Mouse (Mus musculus) ES-Bruce4 (cell line): Measurements from ENCODE around the gene Zcchc14. TPM values are rescaled to one million over a fixed set of nuclear protein-coding genes. Genes with fewer than 3 reads are reported as not detected.

Source experiments
- H3K27ac ChIP-seq: 2 replicates; pipeline ENCODE4 v1.5.1; 2012; ENCODE audit warnings: low read length, inconsistent platforms; ENCODE audit not compliant: insufficient read depth
- H3K27me3 ChIP-seq: 2 replicates; pipeline ENCODE4 v1.6.1; 2012; ENCODE audit warnings: mild to moderate bottlenecking, low read length, inconsistent platforms; ENCODE audit not compliant: control insufficient read depth, poor library complexity, insufficient read depth, severe bottlenecking
- H3K36me3 ChIP-seq: 2 replicates; pipeline ENCODE4 v1.6.1; 2012; ENCODE audit warnings: inconsistent platforms, mild to moderate bottlenecking, low read length, moderate library complexity; ENCODE audit not compliant: control insufficient read depth, poor library complexity, insufficient read depth, severe bottlenecking
- H3K4me1 ChIP-seq: one replicate; pipeline ENCODE4 v1.8.1; 2011; ENCODE audit warnings: low read length; ENCODE audit not compliant: control insufficient read depth, insufficient read depth
- H3K4me3 ChIP-seq: 2 replicates; pipeline ENCODE4 v1.5.1; 2011; ENCODE audit warnings: low read depth, mild to moderate bottlenecking, low read length
- H3K9ac ChIP-seq: 2 replicates; pipeline ENCODE4 v1.6.1; 2012; ENCODE audit warnings: low read depth, mild to moderate bottlenecking, inconsistent platforms; ENCODE audit not compliant: poor library complexity, severe bottlenecking
- H3K9me3 ChIP-seq: replicated peaks from 2 replicates; pipeline ENCODE4 v1.6.1; 2012; ENCODE audit warnings: mild to moderate bottlenecking, low read length, inconsistent platforms; ENCODE audit not compliant: control insufficient read depth, poor library complexity, insufficient read depth, severe bottlenecking
- CTCF ChIP-seq: IDR thresholded peaks from one replicate; pipeline ENCODE4 v1.8.1; 2011; ENCODE audit warnings: low read depth, low read length
- EP300 ChIP-seq: IDR thresholded peaks from 2 replicates; pipeline ENCODE4 v1.6.1; 2011; ENCODE audit warnings: low read depth, low read length; ENCODE audit not compliant: insufficient read depth
- POLR2A ChIP-seq: IDR thresholded peaks from one replicate; pipeline ENCODE4 v1.8.1; 2011; ENCODE audit warnings: low read length; ENCODE audit not compliant: insufficient read depth
- polyA plus RNA-seq: library from polyadenylated mRNA; stranded (reverse); fragments of >200 nt; gene quantifications from 2 replicates; pipeline ENCODE4 v1.2.4, GENCODE M21; 2011; ENCODE audit warnings: low read depth; ENCODE audit not compliant: missing spikeins, insufficient read depth, insufficient read length

Gene Zcchc14
- polyA plus RNA-seq, 1 experiment: 39.9 TPM

DNA sequence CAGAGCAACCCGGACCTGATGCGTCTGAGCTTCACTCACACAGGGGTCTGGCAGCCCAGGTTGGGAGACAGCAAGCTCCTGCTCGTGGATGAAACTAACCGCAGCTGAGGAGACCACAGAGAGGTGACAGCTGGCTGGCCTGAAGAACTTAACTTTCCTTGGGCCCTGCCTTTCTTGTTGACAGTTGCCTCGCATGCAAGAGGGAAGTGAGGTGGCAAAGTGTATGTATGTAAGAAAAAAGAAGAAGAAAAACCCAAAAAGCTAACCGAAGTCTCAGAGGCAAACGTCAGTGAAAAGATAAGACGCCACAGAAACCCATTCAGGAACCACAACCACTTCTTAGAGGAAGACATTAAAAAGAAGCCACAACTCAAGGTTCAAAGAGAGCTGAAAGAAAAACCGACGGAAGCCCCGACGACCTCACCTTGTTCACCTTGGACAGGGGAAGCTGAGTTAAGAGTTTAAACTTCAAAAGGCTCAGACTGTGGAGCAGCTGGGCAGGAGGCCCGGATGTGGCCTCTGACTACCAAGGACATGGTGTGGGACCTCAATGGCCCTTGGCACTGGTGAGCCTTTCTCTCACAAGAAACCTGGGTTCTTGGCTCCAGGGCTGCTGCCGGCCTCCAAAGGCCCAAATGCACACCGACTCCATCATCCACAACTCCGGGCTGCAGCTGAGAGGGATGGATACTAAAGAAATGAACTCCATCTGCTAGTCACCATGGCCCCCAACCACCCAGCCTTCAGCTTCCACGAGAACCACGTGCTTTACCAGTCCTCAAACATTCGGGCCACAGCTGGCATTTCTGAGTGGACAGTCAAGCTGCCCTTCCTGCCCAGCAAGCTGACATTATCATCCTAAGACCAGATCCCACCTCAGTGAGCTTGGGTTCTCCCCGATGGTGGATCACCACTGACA is 2.1 kb downstream of the Zcchc14 start:
- no peaks in the 10 kb centered on the region for H3K27me3 ChIP-seq
- TF ChIP-seq POLR2A (no peak), CTCF (no peak), EP300 (no peak)
- no peaks in the 10 kb centered on the region for H3K9me3 ChIP-seq
- no peaks in the 10 kb centered on the region for H3K4me1 ChIP-seq
- H3K27ac ChIP-seq: no peak overlapping the region
- H3K9ac ChIP-seq: peak overlapping the region; percentile 90; the same call in 1 of the 2 replicates
- H3K36me3 ChIP-seq: no peaks in the 10 kb centered on the region
- peak overlapping the region; percentile 14 for H3K4me3 ChIP-seq

- H3K4me3 ChIP-seq: no peak overlapping the region
- no peaks in the 10 kb centered on the region for H3K27me3 ChIP-seq
- H3K9me3 ChIP-seq: no peaks in the 10 kb centered on the region
- H3K9ac ChIP-seq: no peak overlapping the region
- H3K4me1 ChIP-seq: no peaks in the 10 kb centered on the region
- H3K36me3 ChIP-seq: no peaks in the 10 kb centered on the region
- H3K27ac ChIP-seq: no peak overlapping the region
- TF ChIP-seq POLR2A (no peak), CTCF (no peak), EP300 (no peak)
These were observed 2.8 kb downstream of the Zcchc14 start for GRCm38 (mm10) chr8:121649904-121650303.

DNA sequence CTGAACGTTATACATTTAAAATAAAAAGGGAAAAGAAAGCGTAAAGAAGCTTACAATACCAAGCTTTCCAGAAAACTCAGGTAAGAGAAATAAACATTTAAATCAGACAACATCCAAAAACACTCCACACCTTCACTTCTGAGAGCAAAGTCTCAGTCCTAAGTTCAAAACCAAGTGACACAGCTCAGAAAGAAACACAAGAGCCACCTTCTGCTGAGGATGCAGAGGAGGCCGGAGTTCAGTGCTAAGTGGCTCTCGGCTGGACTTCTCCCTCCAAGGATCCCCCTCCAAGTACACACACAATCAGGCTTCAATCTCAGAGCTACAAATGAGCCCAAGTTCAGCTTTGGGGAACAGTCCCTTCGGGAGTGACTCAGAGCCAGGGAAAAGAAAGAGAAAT is 3.3 kb downstream of the Zcchc14 start:
- Histone ChIP-seq H3K4me3 (no peak overlapping the region), H3K9me3 (no peaks in the 10 kb centered on the region), H3K9ac (no peak overlapping the region), H3K36me3 (no peaks in the 10 kb centered on the region), H3K4me1 (no peaks in the 10 kb centered on the region), H3K27me3 (no peaks in the 10 kb centered on the region), H3K27ac (no peak overlapping the region)
- TF ChIP-seq CTCF (no peak), POLR2A (no peak)

GRCm38 (mm10) chr8:121648451-121648850 is 4.2 kb downstream of the Zcchc14 start:
- Histone ChIP-seq H3K36me3 (no peaks in the 10 kb centered on the region), H3K27me3 (no peaks in the 10 kb centered on the region), H3K9ac (no peak overlapping the region), H3K4me3 (no peak overlapping the region), H3K4me1 (no peaks in the 10 kb centered on the region), H3K27ac (no peak overlapping the region), H3K9me3 (no peaks in the 10 kb centered on the region)
- no peak for TF ChIP-seq EP300
- no peak for TF ChIP-seq POLR2A
- no peak for TF ChIP-seq CTCF

DNA sequence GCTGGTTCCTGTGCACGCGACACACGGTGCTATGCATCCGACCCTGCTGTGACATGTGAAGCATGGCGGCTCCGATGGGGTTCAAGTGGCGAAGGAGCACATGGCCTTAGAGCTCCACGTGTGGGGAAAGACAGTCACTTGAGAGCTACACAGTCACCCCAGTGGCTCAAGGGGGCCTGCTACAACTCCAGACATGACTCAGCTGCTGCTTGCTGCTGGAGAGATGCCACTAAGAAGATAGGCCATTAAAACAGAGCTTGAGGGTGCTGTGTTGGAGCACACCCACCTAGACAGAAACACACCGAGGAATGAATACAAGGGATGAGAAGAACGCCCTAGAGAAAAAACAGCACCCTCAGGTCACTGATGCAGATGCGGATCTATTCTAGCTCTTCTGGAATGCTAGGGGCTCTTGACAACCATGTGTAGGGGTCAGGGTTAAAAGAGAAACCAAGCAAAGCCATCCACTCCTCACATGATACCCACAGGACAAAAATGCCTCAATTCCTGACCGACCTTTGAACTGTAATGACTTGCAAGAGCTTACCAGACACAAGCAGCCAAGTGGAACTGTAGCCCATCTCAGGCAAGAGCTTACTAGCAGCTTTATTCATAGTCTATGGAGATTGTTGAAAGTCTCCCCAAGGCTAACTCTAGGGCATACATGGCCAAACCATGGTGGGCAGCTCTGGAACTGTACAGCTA is 5.0 kb downstream of the Zcchc14 start:
- no peaks in the 10 kb centered on the region for H3K9me3 ChIP-seq
- H3K4me1 ChIP-seq: no peaks in the 10 kb centered on the region
- H3K9ac ChIP-seq: no peak overlapping the region
- no peak overlapping the region for H3K27ac ChIP-seq
- no peaks in the 10 kb centered on the region for H3K27me3 ChIP-seq
- no peaks in the 10 kb centered on the region for H3K36me3 ChIP-seq
- H3K4me3 ChIP-seq: no peak overlapping the region
- TF ChIP-seq CTCF (no peak), EP300 (no peak), POLR2A (no peak)

DNA sequence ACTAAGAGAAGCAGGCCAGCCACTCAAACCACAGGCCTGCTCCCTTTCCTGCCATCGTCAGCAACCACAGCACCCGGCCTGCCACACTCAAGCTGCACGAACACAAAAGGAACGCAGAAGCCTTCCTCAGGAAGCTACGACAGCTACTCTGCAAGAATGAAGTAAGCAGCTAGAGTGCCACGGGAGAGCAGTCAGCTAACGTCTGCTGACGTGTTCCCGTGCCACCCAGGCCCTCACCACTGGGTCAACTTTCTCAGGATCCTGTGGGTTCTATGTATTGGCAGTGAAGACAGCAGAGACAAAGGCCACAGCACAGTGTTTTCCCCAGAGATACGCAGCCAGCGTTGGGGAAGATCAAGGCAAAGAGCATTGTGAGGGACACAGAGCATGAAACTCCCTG is 9.3 kb downstream of the Zcchc14 start:
- no peak for TF ChIP-seq EP300
- TF ChIP-seq POLR2A: no peak
- no peak for TF ChIP-seq CTCF
- no peaks in the 10 kb centered on the region for H3K4me1 ChIP-seq
- no peaks in the 10 kb centered on the region for H3K9me3 ChIP-seq
- no peak overlapping the region for H3K4me3 ChIP-seq
- H3K27me3 ChIP-seq: no peaks in the 10 kb centered on the region
- no peaks in the 10 kb centered on the region for H3K36me3 ChIP-seq
- no peak overlapping the region for H3K9ac ChIP-seq
- no peak overlapping the region for H3K27ac ChIP-seq
